Mouse (Mus musculus) cortical plate, adult 2 months (tissue): ENCODE results near the gene Map7d3. TPM values are rescaled to one million over a fixed set of nuclear protein-coding genes. Genes with fewer than 3 reads are reported as not detected.

ENCODE experiments used
- H3K27ac ChIP-seq: fragments of 200-500 bp; 2 replicates; pipeline ENCODE4 v1.5.1; 2012; ENCODE audit warnings: low read length, control low read depth, inconsistent platforms; ENCODE audit not compliant: insufficient read depth
- H3K4me1 ChIP-seq: fragments of 200-500 bp; 2 replicates; pipeline ENCODE4 v1.6.1; 2011; ENCODE audit warnings: low read length; ENCODE audit not compliant: control insufficient read depth, insufficient read depth
- H3K4me3 ChIP-seq: fragments of 200-500 bp; 2 replicates; pipeline ENCODE4 v1.5.1; 2011; ENCODE audit warnings: mild to moderate bottlenecking, low read length, control low read depth; ENCODE audit not compliant: insufficient read depth
- CTCF ChIP-seq: fragments of 200-500 bp; IDR thresholded peaks from 2 replicates; pipeline ENCODE4 v1.5.1; 2011; ENCODE audit warnings: mild to moderate bottlenecking, control low read depth, low read length; ENCODE audit not compliant: insufficient read depth; ENCODE audit errors: extremely low read depth
- POLR2A ChIP-seq: fragments of 200-500 bp; IDR thresholded peaks from 2 replicates; pipeline ENCODE4 v1.6.1; 2011; ENCODE audit warnings: mild to moderate bottlenecking, low read length, control low read depth; ENCODE audit not compliant: insufficient read depth; ENCODE audit errors: extremely low read depth
- polyA plus RNA-seq: library from polyadenylated mRNA; depleted of rRNA; stranded (reverse); fragments of >200 nt; gene quantifications from 2 replicates; pipeline ENCODE4 v1.2.3, GENCODE M21; 2012; rRNA removed

The Map7d3 gene
- polyA plus RNA-seq, result 0.09 TPM in 1 of 2 replicates, not detected in the other

- no peak within 1 kb of the TSS for H3K4me3 ChIP-seq
- H3K27ac ChIP-seq, result no peak within 1 kb of the TSS
- H3K4me1 ChIP-seq, result no peaks in the 10 kb centered on the region
- no peak for TF ChIP-seq CTCF
Measured at GRCm38 (mm10) chrX:56821765-56822603, at the start of gene Map7d3. Map7d3 (minus strand) TSS chrX:56822326.

DNA sequence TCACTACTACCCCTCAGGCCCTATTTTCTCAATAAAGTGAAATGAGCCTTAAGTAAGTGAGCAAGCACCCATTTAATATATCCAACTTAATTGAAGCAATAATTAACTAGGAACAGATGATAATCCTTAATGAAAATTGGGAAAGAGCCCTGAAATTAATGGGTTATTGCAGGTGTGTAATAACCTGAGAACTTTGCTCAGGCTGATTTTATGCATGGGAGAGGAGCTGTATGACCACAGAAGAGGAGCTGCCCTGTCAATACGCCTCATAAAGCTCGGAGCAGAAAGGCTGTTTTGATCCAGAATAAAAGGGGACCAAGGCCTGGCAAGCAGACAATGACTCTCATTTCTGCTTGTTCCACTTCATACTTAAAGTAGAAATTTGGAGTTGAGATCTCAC, 47.7 kb upstream of the Map7d3 start, which contains the start of gene Adgrg4:
Gene Adgrg4 (plus strand): TSS at position 301 of the 400 bp plus-strand sequence.
- no peak within 1 kb of the TSS for H3K4me3 ChIP-seq
- H3K4me1 ChIP-seq, result no peaks in the 10 kb centered on the region
- H3K27ac ChIP-seq, result no peak within 1 kb of the TSS
- TF ChIP-seq CTCF (no peak), POLR2A (no peak)

DNA sequence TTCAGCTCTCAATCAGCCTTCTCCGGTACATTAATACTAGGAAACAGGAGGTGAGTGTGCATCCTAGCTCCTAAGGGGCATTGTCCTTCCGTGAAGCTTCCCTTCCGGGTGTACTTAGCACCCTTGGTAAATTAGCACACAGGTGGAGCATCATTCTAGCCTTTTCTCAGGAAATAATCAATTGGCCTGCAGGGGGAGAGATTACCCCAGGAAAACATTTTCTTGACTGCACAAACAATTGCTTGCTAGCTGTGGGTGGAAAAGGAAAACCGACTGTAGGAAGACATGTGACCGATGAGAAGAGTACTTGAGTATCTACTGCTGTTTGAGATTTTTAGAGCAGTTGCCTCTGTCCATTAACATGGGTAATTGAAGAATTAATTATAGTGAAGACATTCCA, 19.1 kb upstream of the Map7d3 start:
- no peak overlapping the region for H3K27ac ChIP-seq
- TF ChIP-seq CTCF, result no peak
- no peak for TF ChIP-seq POLR2A
- no peaks in the 10 kb centered on the region for H3K4me1 ChIP-seq
- no peak overlapping the region for H3K4me3 ChIP-seq

GRCm38 (mm10) chrX:56839369-56839768, 17.2 kb upstream of the Map7d3 start:
- TF ChIP-seq CTCF (peak; percentile 51), POLR2A (no peak)
- no peak overlapping the region for H3K4me3 ChIP-seq
- no peak overlapping the region for H3K27ac ChIP-seq
- no peaks in the 10 kb centered on the region for H3K4me1 ChIP-seq

- Histone ChIP-seq H3K4me1 (no peaks in the 10 kb centered on the region), H3K27ac (no peak overlapping the region), H3K4me3 (no peak overlapping the region)
- no peak for TF ChIP-seq CTCF
Measured at GRCm38 (mm10) chrX:56835842-56836241, 13.7 kb upstream of the Map7d3 start.

GRCm38 (mm10) chrX:56827492-56827891, 5.4 kb upstream of the Map7d3 start:
- no peak for TF ChIP-seq CTCF
- TF ChIP-seq POLR2A, result no peak
- Histone ChIP-seq H3K4me1 (no peaks in the 10 kb centered on the region), H3K4me3 (no peak overlapping the region), H3K27ac (no peak overlapping the region)

DNA sequence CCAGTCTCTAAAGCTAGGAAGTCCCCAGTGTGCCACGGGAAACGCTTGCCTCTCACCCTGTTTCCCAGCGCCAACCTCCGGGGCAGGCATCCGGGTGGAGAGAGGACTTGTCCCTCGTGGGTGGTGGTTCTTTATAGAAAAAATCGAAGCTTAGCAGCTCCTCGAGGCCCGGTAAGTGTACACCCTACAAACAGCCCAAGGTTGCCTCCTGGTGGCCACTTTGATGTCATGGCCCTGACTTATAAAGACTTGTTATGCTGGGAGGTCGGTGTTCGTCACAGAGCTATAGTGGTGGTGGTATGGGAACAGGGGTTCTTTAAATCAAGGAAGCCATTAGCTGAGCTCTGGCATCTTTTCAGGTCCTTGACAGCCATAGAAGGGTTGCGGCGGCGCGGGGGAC, 30.9 kb downstream of the Map7d3 start:
- Histone ChIP-seq H3K27ac (no peak overlapping the region), H3K4me3 (no peak overlapping the region), H3K4me1 (no peaks in the 10 kb centered on the region)
- peak; percentile 54 for TF ChIP-seq CTCF
- no peak for TF ChIP-seq POLR2A

GRCm38 (mm10) chrX:56790591-56790990, 31.5 kb downstream of the Map7d3 start:
- no peaks in the 10 kb centered on the region for H3K4me1 ChIP-seq
- H3K27ac ChIP-seq, result no peak overlapping the region
- no peak overlapping the region for H3K4me3 ChIP-seq
- TF ChIP-seq CTCF (no peak), POLR2A (no peak)

DNA sequence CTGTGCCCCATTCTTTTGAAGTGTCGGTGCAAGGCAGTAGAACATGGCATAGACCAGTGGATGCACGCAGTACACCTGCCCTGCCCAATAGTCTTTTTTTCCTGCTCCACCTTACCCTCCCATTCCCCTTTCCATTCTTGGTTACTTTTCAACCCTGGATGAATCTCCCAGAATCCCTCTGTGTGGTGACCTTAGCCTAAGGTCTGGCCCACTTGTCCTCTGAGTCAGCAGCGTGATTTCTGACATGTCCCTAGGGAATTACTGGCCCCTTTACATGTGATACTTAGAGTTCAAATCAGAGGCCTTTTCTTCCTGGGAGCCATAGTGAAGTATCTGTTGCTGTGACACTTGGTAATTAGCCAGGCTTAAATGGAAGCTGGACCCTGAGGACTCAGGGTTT, 34.6 kb downstream of the Map7d3 start:
- TF ChIP-seq CTCF, result no peak
- no peak for TF ChIP-seq POLR2A
- Histone ChIP-seq H3K4me3 (no peak overlapping the region), H3K4me1 (no peaks in the 10 kb centered on the region), H3K27ac (no peak overlapping the region)

DNA sequence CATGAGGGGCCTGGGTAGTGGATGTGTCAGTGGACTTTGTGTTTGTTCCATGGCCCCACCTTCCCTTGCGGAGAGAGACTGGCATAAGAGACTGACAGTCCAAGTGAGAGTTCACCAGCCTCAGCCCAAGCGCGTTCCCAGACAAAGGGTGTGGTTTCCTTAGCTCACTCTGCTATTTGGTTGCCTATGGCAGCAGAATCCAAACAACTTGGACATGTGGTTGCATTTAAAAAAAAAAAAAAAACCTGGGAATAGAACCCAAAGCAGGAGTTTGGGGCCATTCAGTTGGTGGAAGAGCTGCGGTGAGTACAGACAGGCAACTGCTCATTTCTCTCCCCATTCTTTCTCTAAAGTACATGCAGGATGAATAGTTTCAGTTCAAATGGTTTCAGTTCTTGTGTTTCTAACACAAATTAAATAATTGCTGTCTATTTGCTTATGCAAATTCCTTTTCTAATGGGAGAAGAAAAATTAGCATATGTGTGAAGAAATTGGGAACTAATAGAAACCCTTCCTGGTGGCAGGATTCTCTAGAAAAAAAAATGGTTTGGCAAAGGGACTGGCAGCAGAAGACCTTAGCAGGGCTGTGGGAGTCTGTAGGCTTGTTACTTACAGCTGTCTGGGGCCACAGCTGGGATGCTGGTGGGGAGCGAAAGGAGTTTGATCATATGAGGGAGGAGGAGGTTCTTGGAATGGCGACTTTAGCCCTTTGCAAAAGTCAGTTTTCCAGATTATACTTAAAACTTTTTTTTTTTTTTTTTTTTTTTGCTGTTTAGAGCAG, 35.7 kb downstream of the Map7d3 start:
- no peak for TF ChIP-seq POLR2A
- no peak for TF ChIP-seq CTCF
- Histone ChIP-seq H3K27ac (no peak overlapping the region), H3K4me1 (no peaks in the 10 kb centered on the region), H3K4me3 (no peak overlapping the region)

GRCm38 (mm10) chrX:56773329-56773728, 48.8 kb downstream of the Map7d3 start:
- Histone ChIP-seq H3K4me3 (no peak overlapping the region), H3K27ac (no peak overlapping the region), H3K4me1 (no peaks in the 10 kb centered on the region)
- TF ChIP-seq CTCF (no peak), POLR2A (no peak)
